Mouse (Mus musculus): ENCODE data around the gene Amy1. TPM values are rescaled to one million over a fixed set of nuclear protein-coding genes. Genes with fewer than 3 reads are reported as not detected.

The Amy1 gene
- total RNA-seq (2023): 1 to 10 TPM; 1.2 to 2.9 TPM

DNA sequence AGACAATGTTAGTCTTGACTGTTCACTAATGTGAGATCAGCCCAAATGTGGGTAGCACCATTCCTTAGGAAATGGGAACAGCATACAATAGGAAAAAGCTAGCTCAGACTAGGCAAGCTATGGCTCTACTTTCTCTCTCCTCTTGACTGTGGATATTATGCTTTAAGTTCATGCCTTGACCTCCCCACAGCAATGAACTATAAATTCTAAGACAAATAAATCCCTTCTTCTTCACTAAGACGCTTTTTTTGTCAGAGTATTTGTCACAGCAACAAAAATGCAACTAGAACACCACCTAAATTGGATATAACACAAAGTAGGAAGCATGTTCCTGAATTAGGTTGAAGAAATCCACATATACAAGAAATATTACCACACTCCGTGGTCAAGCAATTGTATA lies at the start of gene Amy1:
Gene Amy1, minus strand, starts transcription at position 101 of the 400 bp plus-strand sequence.

DNA sequence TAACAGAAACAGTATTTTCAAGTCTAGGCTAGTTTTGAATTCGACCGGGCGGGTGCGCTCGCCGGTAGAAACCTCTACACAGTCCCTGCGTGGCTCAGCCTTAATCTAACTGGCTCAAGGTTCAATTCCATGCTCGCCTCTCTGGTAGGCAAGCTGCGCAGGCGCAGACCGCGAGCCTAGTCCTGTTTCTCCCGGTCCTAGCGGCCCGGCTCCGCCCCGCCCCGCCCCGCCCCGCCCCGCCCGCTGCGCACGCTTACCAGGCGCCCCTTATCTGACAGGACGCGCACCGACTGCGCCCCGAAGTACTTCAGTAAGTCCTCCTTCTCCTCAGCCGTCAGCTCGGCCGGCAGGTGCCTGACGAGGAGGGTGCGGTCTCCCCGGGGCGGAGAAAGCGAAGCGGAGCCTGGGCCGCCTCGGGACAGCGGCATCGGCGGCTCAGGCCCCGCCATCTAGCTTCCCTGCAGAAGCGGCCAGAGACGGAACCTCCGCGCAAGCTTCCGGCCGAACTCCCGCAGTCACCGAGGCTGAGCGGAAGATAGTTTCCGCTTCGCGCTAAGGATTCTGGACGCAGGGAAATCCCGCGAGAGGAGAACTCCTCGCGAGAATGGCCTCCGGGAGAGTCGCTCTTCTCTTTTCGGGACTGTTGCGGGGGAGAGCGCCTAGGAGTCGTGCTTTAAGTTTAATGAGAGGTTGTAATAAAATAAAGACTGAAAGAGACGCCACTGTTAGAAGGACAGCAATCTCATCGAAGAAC lies 23.3 kb upstream of the Amy1 start, which contains the start of gene Rnpc3:
Gene Rnpc3, minus strand, starts transcription at position 544 of the 754 bp plus-strand sequence.

DNA sequence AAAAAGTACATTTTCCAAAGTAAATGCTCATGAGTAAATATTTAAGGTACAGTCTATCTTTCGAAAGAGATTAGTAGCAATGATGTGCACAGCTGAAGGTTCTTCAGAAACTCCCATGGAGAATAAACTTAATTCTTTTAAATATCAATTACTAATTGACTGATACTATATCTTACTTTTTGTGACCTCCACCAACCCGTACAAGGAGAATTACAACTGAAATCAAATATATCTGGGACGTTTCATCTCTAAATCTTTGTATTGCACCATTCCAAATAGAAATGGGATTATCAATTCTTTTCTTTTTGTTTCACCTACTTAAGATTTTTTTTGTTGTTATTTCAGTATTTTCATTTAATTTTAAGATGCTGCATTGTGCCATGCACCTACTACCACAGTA lies 74.2 kb downstream of the Amy1 start, which contains the start of gene Amy2a1:
Gene Amy2a1, minus strand, starts transcription at position 101 of the 400 bp plus-strand sequence.

Other genes starting within 250 kb of the Amy1 start
- not detected for gene Amy2a1, start 74.3 kb downstream of the Amy1 start, total RNA-seq (2023)
- 10 to 100 TPM; 44.0 to 52.5 TPM for gene Rnpc3, start 23.4 kb upstream of the Amy1 start, total RNA-seq (2023)

All from monocyte, adult 59 days (primary cell).